Comparison of ENCODE assay signal across 17 mouse cellular contexts in genomic region chr2:29506411-29506810, GRCm38 (mm10).
"Had no signal": no experiment of that assay in that cellular context is flagged by ENCODE, and none has a peak within 500 bp of the region (broad histone marks: within the 10 kb centered on the region; RNA-seq: fewer than 3 reads in every experiment).

No protein-coding gene starts in this region.

- H3K27me3 ChIP-seq: intestine, embryonic 15.5 days; limb, embryonic 15.5 days; liver, embryonic 12.5 days; neural tube, embryonic 15.5 days; stomach, embryonic 15.5 days had no signal

- H3K4me2 ChIP-seq: intestine, embryonic 15.5 days; limb, embryonic 15.5 days; liver, embryonic 12.5 days; lung, embryonic 14.5 days; neural tube, embryonic 15.5 days; stomach, embryonic 15.5 days had no signal

- H3K4me1 ChIP-seq: intestine, embryonic 15.5 days; limb, embryonic 15.5 days; liver, embryonic 12.5 days; neural tube, embryonic 15.5 days; stomach, embryonic 15.5 days had no signal

- ATAC-seq: intestine, embryonic 15.5 days; liver, embryonic 12.5 days had no signal

- H3K36me3 ChIP-seq: intestine, embryonic 15.5 days; liver, embryonic 12.5 days; stomach, embryonic 15.5 days had no signal

- H3K9ac ChIP-seq: intestine, embryonic 15.5 days; limb, embryonic 15.5 days; liver, embryonic 12.5 days; lung, embryonic 14.5 days; neural tube, embryonic 15.5 days; stomach, embryonic 15.5 days had no signal

- H3K27ac ChIP-seq: intestine, embryonic 15.5 days; layer of hippocampus, adult 2 months; limb, embryonic 15.5 days; liver, embryonic 12.5 days; neural tube, embryonic 15.5 days; stomach, embryonic 15.5 days had no signal

- DNase-seq: kidney, adult 18-20 months; kidney, postnatal 10 days; kidney, postnatal 4 days; left cerebral cortex, postnatal 4 days; lung, embryonic 14.5 days; lung, postnatal 10 days; lung, postnatal 4 days; right cerebral cortex, postnatal 14 days; thymus, adult 2 months; thymus, postnatal 25 days had no signal

- H3K9me3 ChIP-seq: intestine, embryonic 15.5 days; limb, embryonic 15.5 days; liver, embryonic 12.5 days; neural tube, embryonic 15.5 days; stomach, embryonic 15.5 days had no signal

- H3K4me3 ChIP-seq: intestine, embryonic 15.5 days; layer of hippocampus, adult 2 months; limb, embryonic 15.5 days; liver, embryonic 12.5 days; myocyte; neural tube, embryonic 15.5 days; stomach, embryonic 15.5 days had no signal
